Mouse (Mus musculus) ES-E14 (cell line): ENCODE results near the gene Pard3. TPM values are rescaled to one million over a fixed set of nuclear protein-coding genes. Genes with fewer than 3 reads are reported as not detected.

Experiments used
- DNase-seq: peaks from one replicate; pipeline ENCODE4 v3.0.0-alpha.2; 2013; ENCODE audit warnings: low read depth, low spot score
- H3K27ac ChIP-seq: 2 replicates; pipeline ENCODE4 v1.5.1; 2012; ENCODE audit warnings: low read depth, mild to moderate bottlenecking, low read length, moderate library complexity, mixed read lengths; ENCODE audit not compliant: poor library complexity, insufficient read depth, severe bottlenecking
- H3K36me3 ChIP-seq: 2 replicates; pipeline ENCODE4 v1.6.1; 2012; ENCODE audit warnings: mild to moderate bottlenecking, low read length, moderate library complexity, mixed read lengths; ENCODE audit not compliant: control insufficient read depth, poor library complexity, insufficient read depth, severe bottlenecking
- H3K4me1 ChIP-seq, 2 experiments: fragments of 150-350 bp in 1 of 2; sonication (generic) in 1 of 2; 2 replicates each; pipeline ENCODE4 v1.6.1; 2012; ENCODE audit warnings: low read length in 2 of 2, mild to moderate bottlenecking in 1 of 2, mixed read lengths in 1 of 2; ENCODE audit not compliant: control insufficient read depth in 2 of 2, insufficient read depth in 2 of 2, poor library complexity in 1 of 2
- H3K4me3 ChIP-seq, 2 experiments: fragments of 150-350 bp in 1 of 2; sonication (generic) in 1 of 2; 2 replicates each; pipeline ENCODE4 v1.5.1; 2012; ENCODE audit warnings: low read length in 2 of 2, low read depth in 1 of 2, mild to moderate bottlenecking in 1 of 2, mixed read lengths in 1 of 2; ENCODE audit not compliant: insufficient read depth in 1 of 2, poor library complexity in 1 of 2, severe bottlenecking in 1 of 2
- H3K9ac ChIP-seq: 2 replicates; pipeline ENCODE4 v1.6.1; 2012; ENCODE audit warnings: low read depth, mild to moderate bottlenecking, low read length, mixed read lengths; ENCODE audit not compliant: poor library complexity, insufficient read depth, severe bottlenecking
- H3K9me3 ChIP-seq: fragments of 150-350 bp; sonication (generic); 2 replicates; pipeline ENCODE4 v1.6.1; 2012; ENCODE audit warnings: low read depth, mild to moderate bottlenecking, low read length; ENCODE audit not compliant: control insufficient read depth, insufficient read depth
- CHD2 ChIP-seq: IDR thresholded peaks from 2 replicates; pipeline ENCODE4 v1.6.1; 2014; ENCODE audit warnings: mild to moderate bottlenecking, low read depth, low read length, inconsistent platforms
- HCFC1 ChIP-seq: IDR thresholded peaks from 2 replicates; pipeline ENCODE4 v1.6.1; 2012; ENCODE audit warnings: low read length, inconsistent platforms, borderline replicate concordance; ENCODE audit not compliant: insufficient read depth
- MAFK ChIP-seq: IDR thresholded peaks from 2 replicates; pipeline ENCODE4 v1.6.1; 2014; ENCODE audit warnings: mild to moderate bottlenecking, low read depth, low read length, inconsistent platforms; ENCODE audit not compliant: insufficient read depth
- ZC3H11A ChIP-seq: IDR thresholded peaks from 2 replicates; pipeline ENCODE4 v1.6.1; 2012; ENCODE audit warnings: low read depth, mild to moderate bottlenecking, inconsistent platforms, low read length, borderline replicate concordance
- ZNF384 ChIP-seq: IDR thresholded peaks from 2 replicates; pipeline ENCODE4 v1.6.1; 2012; ENCODE audit warnings: low read depth, low read length, inconsistent platforms
- in situ Hi-C, 2 experiments: fragments of 600-800 bp; cut with MboI; formaldehyde crosslinking; loops; one replicate each; pipeline ENCODE4 v1.15.1; 2025; ENCODE audit warnings: low sequenced_read_pairs in 2 of 2, inconsistent platforms in 1 of 2; ENCODE audit not compliant: unreplicated experiment in 2 of 2
- total RNA-seq: library from RNA; depleted of rRNA; stranded (reverse); fragments of 300-350 nt; gene quantifications from 2 replicates; pipeline ENCODE4 v1.2.3, GENCODE M21; 2012

The Pard3 gene
- total RNA-seq, 1 experiment = 30.2 TPM

GRCm38 (mm10) chr8:127068719-127069118, 5.0 kb downstream of the Pard3 start:
- H3K9ac ChIP-seq = no peak overlapping the region

DNA sequence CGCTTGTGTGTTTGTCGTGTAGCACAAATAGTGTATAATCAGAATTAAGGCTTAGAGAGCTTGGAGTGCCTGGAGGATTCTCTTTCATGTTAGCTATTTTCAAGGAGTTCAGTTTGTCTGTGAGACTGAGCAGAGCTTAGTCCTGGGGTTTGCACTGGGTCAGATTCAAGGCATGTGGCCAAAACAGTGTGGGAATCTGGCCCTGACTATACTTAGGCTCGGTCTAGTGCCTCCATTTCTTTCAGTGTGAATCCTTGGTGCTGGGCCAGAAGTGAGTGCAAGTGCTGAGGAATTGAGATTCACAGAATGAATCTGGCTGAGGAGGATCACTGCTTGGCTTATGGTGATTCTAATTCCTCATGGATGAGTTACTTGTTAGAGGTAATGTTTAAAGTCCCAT, 6.5 kb downstream of the Pard3 start:
- no peak for TF ChIP-seq CHD2
- no peak for TF ChIP-seq ZNF384
- no peak for TF ChIP-seq HCFC1
- TF ChIP-seq MAFK = no peak
- TF ChIP-seq ZC3H11A = no peak
- Histone ChIP-seq H3K4me1 (peaks cover 4 to 5% of the 10 kb centered on the region in 2 experiments; a peak in 1 of 4 replicates), H3K4me3 (no peak overlapping the region), H3K9me3 (no peaks in the 10 kb centered on the region), H3K36me3 (no peaks in the 10 kb centered on the region), H3K9ac (no peak overlapping the region), H3K27ac (no peak overlapping the region)
- no peak for DNase-seq
- in situ Hi-C loops = no loop called here

More at GRCm38 (mm10) chr8:127068719-127069118, 5.0 kb downstream of the Pard3 start:
- Histone ChIP-seq H3K36me3 (no peaks in the 10 kb centered on the region), H3K4me1 (peaks cover 5% of the 10 kb centered on the region in 2 experiments; a peak in 1 of 4 replicates), H3K9me3 (no peaks in the 10 kb centered on the region), H3K27ac (no peak overlapping the region), H3K4me3 (no peak overlapping the region)
- TF ChIP-seq ZC3H11A = no peak
- TF ChIP-seq HCFC1 = no peak
- no peak for TF ChIP-seq MAFK
- no peak for TF ChIP-seq ZNF384
- TF ChIP-seq CHD2 = no peak
- in situ Hi-C loops = no loop called here
- DNase-seq = no peak

DNA sequence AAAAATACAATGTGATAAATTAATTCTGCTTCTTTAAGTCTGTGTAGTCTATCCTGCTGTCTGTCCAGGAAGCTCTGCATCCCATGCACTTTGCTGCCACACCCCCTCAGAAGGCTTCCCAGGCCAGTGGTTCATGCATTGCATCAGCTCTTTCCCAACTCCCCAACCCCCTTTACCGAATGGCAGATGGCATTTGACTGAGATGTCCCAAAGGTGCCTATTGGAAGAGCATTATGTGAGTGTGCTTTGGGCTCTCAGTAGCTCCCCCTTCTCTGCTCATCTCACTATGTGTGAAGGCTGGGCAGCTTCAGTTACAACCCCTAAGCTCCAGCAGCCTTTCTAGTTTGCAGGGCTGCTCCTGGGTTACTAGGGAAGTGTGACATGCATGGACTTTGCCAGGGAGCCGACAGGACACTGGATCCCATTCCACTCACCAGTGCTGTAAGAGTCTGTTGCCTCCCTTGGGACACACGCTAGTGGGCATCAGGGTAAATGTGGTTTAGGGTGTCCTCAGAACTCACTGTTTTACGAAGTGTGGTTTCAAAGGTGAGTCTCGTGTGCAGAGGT, 9.4 kb downstream of the Pard3 start:
- no peaks in the 10 kb centered on the region for H3K36me3 ChIP-seq
- no peak for DNase-seq
- in situ Hi-C loops = no loop called here
- no peaks in the 10 kb centered on the region for H3K9me3 ChIP-seq
- no peak for TF ChIP-seq ZC3H11A
- no peak for TF ChIP-seq MAFK
- TF ChIP-seq CHD2 = no peak
- no peak for TF ChIP-seq ZNF384
- TF ChIP-seq HCFC1 = no peak
- H3K4me1 ChIP-seq = peaks cover 0 to 7% of the 10 kb centered on the region in 2 experiments; a peak in 2 of 4 replicates
- H3K27ac ChIP-seq = no peak overlapping the region
- no peak overlapping the region for H3K9ac ChIP-seq
- H3K4me3 ChIP-seq = no peak overlapping the region

DNA sequence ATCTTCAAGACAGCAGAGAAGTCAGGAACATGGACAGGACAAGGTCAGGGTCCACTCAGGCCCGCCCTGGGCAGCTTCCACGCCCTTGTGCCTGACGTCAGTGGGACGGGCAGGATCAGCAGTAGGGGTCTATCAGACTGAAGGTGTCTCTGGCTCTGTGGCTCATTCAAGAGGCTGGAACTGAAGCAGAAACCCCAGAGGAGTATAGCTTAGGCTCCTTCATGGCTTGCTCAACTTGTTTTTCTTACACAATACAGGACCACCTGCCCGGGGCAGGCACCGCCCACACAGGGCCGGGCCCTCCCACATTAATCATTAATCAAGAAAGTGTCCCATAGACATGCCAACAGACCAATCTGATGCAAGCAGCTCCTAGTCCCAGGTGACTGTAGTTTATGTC, 12.8 kb downstream of the Pard3 start:
- no peak overlapping the region for H3K27ac ChIP-seq
- DNase-seq = no peak
- in situ Hi-C loops = no loop called here
- H3K9me3 ChIP-seq = no peaks in the 10 kb centered on the region
- TF ChIP-seq ZNF384 = no peak
- no peak for TF ChIP-seq MAFK
- TF ChIP-seq ZC3H11A = no peak
- no peak for TF ChIP-seq HCFC1
- TF ChIP-seq CHD2 = no peak
- no peak overlapping the region for H3K9ac ChIP-seq
- H3K4me1 ChIP-seq = peaks cover 0 to 7% of the 10 kb centered on the region in 2 experiments; a peak in 2 of 4 replicates
- no peak overlapping the region for H3K4me3 ChIP-seq
- H3K36me3 ChIP-seq = no peaks in the 10 kb centered on the region

DNA sequence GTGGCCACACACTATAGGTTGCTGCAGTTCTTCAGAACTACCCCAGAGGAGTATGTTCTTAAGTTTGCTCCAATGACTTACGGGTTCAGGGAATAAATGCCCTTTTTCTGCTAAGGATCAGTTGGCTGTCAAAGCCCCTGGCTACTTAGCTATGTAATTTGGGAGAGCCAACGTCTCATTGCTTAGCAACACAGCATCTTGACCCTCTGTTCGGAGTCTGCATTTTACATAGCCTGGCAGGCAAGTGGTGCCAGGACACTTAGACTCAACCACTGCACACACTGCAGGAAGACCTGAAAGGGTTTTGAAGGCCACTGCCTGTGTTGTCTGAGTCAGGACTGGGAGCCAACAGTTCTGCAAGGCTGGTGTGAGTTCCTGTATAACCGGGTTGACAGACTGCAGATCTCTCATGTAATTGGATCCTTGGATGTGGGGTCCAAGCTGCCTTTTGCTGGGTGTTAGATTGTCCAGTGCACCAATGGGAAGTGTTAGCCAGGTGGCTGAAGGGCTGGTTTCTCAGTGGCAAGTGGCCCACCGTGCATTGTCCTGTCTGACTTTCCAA, 15.6 kb downstream of the Pard3 start:
- in situ Hi-C loops = no loop called here
- Histone ChIP-seq H3K4me3 (no peak overlapping the region), H3K27ac (no peak overlapping the region), H3K36me3 (no peaks in the 10 kb centered on the region), H3K4me1 (peaks cover 0 to 2% of the 10 kb centered on the region in 2 experiments; a peak in 2 of 4 replicates), H3K9ac (no peak overlapping the region), H3K9me3 (no peaks in the 10 kb centered on the region)
- TF ChIP-seq ZC3H11A (no peak), ZNF384 (no peak), MAFK (no peak), HCFC1 (no peak), CHD2 (no peak)
- no peak for DNase-seq
